Mouse (Mus musculus) heart, adult 9 months (tissue): Measurements from ENCODE around the gene Tnfrsf9.
"Not testable (repeated sequence)": the region's sequence is repeated elsewhere in the genome, so short reads cannot be mapped to it uniquely, and the experiment has no call there.

Experiments
- DNase-seq, 2 experiments: peaks; one replicate each; pipeline ENCODE4 v3.0.0; 2022; ENCODE audit warnings: low spot score in 2 of 2

Gene Tnfrsf9

DNA sequence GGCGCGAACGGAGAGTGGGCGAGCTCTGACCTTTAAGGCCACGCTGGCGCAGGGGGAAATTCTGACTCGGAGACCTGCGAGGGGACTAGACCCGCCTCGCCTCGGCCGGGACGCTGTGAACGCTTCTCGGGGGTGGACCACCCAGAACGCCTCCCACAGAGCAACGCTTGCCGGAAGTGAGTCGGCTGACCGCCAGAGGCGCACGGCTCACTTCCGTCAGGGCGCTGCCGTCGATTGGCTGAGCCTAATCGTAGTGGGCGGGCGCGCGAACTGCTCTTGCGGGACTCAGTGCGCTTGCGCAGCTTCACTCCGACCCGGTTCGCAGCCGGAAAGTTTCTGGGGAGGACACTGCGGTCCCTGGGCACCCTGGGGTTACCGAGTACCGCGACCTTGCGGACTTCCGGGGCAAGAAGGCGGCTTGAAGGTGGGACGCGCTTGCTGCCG is at the start of gene Tnfrsf9, which contains the start of gene Park7:
Gene Tnfrsf9 (plus strand): TSS at position 273 of the 444 bp plus-strand sequence.
Gene Park7 (minus strand): TSS at position 148 of the 444 bp plus-strand sequence.
- DNase-seq: peak; percentile 96 to 97

DNA sequence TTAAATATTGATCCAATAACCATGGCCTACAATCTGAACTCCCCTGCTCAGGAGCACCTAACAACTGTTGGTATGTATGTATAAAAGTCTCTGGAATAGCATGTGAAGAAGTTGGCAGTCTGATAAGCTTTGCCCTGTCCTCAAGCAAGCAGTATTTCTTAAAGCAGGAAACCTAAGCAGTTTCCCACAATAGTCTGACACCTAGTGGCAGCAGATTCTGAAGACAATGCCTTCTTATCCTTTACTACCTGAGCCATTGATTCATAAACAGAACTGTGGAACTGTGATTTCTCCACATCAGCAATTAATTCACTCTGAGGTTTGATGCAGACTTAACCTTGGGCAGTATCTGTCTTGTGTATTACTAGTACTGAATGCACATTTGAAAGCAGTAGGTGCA is 49.0 kb upstream of the Tnfrsf9 start:
- DNase-seq: no peak

- no peak for DNase-seq
Measured at GRCm38 (mm10) chr4:150866069-150866468, 48.3 kb upstream of the Tnfrsf9 start.

DNA sequence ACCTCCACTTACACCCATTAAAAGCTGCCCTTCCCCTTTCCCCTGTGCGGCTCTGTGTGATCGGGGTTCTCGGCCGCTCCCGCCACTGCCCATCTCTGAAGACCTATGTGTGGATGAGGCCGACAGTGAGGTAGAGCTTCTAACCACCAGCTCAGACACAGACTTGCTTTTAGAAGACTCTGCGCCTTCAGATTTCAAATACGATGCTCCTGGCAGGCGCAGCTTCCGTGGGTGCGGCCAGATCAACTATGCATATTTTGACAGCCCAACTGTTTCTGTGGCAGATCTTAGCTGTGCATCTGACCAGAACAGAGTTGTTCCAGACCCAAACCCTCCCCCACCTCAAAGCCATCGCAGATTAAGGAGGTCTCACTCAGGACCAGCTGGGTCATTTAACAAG is 47.9 kb upstream of the Tnfrsf9 start:
- DNase-seq: no peak

GRCm38 (mm10) chr4:150868161-150868560 is 46.2 kb upstream of the Tnfrsf9 start:
- DNase-seq: no peak

DNA sequence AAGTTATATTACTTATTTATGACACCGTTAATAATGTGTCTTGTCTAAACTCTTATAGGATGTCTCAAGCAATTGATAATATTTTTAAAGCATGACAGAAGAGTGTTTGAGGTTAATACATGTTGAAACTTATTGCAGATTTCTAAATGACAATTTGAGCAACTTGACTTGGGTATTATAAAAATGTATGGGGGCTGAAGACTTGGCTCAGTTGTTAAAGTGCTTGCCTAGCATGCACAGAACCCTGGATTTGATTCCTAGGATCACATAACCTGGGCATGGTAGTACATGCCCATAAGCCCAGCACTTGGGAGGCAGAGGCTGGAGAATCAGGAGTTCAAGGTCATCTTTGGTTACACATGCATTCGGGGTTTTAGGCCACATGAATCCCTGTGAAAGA is 45.5 kb upstream of the Tnfrsf9 start:
- no peak for DNase-seq

DNA sequence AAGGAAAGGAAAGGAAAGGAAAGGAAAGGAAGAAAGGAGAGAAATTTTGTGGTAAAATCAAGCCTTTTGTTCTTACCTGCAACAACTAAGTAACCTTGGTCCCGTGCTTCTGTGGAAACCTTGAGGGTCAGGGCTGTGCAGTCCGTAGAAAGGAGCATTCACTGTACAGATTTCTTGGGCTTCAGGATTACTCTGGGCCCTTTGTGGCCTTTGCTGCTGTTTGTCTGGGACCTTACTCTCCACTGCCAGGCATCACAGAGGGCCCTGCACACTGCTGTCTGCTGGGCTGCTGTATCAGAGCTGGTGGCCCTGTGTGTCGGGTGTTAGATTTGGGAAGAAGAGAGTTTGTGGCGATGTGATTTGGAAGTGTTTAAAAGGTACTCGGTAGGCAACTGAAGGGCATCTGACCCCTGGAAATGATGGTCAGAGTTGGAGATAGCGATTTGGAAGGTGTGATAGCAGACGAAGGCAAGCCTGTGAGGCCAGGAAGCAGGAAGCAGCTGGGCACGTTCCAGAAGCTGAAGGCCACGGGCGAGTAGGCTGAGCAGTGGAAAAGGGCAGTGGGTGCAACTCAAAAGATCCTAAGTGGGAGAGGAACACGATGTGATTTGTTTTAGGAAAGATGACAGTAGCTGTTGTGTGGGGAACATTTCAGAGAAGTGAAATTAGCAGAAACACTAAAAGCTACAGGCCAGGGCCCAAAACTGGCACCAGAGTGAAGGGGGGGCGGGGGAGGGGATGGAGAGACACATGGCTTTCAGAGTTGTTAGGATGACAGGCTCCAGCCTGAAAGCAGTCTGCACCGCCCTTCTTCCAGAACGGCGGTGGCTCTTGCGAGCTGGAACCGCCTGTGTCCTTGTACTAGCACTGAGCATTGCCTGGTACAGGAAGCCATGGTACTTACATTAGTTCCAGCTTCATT is 44.8 kb upstream of the Tnfrsf9 start:
- no peak for DNase-seq

DNA sequence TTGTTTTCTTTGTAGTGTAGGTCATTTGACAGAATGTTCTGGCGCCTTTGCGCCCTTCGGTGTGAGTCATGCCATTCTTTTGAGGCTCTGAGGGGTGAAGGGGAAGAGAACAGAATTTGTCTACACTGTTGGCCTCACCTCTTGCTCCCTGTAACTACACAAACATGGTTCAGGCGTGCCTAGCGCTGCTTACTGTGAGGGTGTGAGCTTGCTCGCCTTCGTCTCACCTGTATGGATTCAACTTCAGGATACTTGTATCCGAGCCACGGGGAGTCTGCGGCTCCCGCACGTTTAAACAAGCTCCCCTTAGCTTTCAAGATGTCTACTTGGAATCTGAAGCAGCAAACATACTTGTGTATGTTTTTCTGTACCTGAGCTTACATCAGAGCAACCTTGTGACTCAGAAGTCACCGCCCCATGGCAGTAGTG is 43.4 kb upstream of the Tnfrsf9 start:
- no peak for DNase-seq

DNA sequence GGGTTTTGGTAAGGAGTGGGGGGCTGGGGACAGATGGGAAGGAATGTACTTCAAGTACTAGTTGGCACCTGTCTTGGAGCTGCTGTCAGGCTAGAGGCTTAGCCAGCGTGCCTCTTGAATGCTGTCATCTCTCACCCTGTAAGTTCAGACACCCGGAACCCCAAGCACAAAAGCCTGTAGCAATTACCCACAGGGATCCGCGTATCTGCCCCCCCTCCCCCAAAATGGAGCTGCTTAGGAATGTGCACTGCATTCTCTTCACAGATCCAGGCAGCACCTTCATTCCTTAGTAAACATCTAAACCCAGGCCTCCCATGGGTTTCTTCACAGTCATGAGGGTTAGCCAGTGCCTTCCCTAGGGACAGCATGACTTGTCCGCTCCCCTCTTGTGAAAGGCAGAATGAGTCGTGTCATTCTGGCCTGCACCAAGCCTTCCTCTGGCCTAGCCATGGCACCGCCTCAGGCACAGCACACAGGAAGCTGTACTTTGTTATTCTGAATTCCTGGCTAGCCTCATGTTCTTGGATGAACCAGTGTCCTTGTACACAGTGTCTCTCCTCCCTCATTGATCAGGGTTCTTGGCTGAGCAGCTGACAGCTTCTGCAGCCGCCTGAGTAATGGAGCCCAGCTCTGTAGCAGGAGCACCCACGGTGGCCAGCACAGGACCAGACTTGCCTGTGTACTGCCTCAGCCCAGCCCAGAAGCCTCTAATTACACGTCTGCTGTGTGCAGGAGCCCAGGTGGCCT is 42.8 kb upstream of the Tnfrsf9 start:
- DNase-seq: peak; percentile 61 to 77

DNA sequence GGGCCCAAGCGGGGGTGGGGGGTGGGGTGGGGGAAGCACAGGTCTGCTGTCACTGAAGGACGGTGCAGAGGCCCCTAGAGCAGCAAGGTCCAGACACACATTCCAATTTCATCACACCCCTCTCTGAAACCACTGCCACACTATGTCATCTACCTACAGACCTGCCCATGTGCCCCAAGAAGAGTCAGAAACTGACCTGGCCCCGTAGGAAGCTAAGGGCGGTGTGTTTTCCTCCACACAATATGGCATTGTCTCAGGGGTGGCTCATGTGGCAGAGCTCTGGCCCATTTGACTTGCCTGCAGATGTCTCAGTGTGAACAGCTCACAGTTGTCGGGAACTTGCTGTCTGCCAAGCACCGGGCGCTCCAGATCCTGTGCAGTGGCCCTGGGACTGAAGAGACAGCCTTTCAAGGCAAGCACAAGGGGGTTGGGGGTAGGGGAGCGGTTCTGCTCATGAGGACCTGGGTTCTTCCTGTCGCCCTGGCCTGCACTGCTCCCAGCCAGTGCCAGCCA is 42.2 kb upstream of the Tnfrsf9 start:
- DNase-seq: no peak

- no peak for DNase-seq
Measured at GRCm38 (mm10) chr4:150872681-150873080, 41.7 kb upstream of the Tnfrsf9 start.

DNA sequence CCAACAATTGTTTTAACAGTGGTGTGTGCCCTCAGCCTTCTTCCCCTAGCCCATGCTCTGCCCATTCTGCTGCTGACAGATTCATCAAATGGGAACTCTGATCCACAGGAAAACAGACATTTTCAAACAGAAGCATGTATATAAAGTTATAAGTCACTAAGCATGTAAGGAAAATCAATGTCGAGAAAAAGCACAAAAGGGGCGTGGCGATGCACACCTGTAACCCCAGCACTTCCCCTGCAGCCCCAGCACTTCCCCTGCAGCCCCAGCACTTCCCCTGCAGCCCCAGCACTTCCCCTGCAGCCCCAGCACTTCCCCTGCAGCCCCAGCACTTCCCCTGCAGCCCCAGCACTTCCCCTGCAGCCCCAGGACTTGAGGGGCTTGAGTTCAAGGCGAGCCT is 39.9 kb upstream of the Tnfrsf9 start:
- not testable (repeated sequence) for DNase-seq

GRCm38 (mm10) chr4:150875393-150875792 is 39.0 kb upstream of the Tnfrsf9 start:
- no peak for DNase-seq

DNA sequence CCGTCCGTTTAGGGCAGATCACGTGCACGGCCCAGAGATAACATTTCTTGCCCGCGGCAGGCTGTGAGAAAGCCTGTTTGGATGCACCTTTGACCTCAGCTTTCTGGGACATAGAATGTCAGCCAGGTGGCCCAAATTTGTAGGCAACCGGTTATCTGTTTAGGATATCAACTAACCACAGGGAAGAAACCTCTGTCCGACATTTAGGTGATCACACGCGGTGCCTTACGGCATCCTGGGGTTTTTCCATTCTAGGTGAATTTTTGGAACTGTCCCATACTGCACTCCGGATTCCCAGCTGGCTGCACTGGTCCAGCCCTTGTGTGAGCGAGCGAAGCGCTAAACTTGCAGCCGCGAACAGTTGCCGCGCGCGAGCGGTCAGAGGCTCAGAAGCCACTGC is 34.7 kb upstream of the Tnfrsf9 start:
- no peak for DNase-seq

- DNase-seq: no peak
Measured at GRCm38 (mm10) chr4:150880364-150880763, 34.0 kb upstream of the Tnfrsf9 start.

DNA sequence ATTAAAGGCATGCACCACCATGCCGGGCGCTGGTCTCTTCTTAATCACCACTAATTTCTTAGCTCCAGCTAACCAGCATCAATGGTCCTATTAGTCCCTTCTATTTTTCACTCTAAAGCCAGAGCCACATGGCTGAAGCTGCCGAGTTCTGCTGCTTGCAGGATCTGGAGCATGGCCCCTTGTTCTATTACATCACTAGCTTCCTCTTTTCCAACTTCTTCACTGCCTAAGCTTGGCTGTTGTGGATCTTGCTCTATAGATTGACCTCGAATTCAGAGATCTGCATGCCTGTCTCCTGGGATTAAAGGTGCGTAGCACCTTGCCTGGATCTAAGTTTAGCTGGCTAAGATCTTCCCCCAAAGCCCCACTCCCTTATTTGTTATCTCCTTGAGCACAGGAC is 31.7 kb upstream of the Tnfrsf9 start:
- DNase-seq: no peak

- DNase-seq: no peak
Measured at GRCm38 (mm10) chr4:150887903-150888302, 26.5 kb upstream of the Tnfrsf9 start.

DNA sequence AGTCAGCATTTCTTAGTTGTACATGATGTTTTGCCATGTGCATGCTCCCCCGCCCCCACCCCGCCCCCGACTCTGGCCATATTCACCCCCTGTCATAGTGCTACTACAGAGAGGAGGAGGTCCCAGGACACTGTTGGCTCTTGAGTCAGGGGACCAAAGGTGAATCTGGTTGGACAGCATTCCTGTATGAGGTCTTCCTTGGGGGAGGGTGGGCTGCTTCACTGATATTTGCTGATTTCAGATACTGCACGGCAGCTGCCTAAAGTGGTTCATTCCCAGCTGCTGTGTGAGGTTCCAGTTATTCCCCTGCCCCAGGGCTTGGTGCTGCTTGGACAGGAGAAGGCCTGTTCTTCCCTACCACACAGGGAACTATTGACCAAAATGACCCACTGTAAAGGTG is 25.9 kb upstream of the Tnfrsf9 start:
- DNase-seq: no peak

DNA sequence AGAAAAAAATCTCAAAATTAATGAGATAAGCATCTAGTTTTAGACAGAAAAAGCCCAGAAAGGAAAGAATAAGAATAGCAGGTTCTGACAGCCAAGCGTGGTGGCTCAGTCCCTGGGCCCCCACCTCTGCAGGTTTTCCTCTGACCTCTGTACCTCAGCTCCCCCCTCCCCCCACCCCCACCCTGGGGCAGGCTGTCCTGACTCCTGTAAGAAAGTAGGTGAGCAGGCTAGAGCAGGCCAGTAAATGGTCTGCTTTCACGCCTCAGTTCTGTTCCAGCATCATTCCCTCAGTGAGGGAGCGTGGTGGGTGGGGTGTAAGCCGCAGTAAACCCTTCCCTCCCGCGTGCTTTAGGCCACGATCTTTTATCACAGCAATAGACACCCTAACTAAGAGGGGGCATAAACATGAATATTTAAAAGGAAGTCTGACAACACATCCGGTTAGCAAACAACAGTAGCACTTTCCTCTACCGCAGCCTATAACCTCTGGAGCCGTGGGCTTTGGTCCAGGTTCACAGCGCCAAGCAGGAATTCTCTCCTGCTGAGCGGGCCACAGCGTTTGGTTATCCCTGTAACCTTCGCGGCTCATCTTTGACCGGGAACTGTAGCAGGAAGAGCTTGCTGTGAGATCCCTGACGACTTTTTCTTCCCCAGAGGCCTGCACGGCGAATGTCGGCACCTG is 24.9 kb upstream of the Tnfrsf9 start:
- no peak for DNase-seq

- no peak for DNase-seq
Measured at GRCm38 (mm10) chr4:150889955-150890315, 24.4 kb upstream of the Tnfrsf9 start.

DNA sequence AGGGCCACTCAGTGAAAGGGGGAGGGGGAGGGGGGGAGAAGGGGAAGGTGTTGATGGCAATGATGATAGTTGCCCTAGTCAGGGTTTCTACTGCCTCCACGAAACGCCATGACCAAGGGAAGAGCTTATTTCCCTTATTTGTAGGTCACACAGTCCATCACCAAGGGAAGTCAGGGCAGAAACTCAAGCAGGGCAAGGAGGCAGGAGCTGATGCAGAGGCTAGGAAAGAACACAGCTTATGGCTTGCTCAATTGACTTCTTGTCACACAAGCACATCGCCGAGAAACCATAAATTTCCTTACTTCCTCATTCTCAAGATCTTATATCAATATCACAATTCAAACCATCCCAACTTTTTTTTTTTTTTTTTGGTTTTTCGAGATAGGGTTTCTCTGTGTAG is 23.1 kb upstream of the Tnfrsf9 start:
- no peak for DNase-seq
